Mouse (Mus musculus): Measurements from ENCODE around the gene Pbxip1.
"Not testable (repeated sequence)": the region's sequence is repeated elsewhere in the genome, so short reads cannot be mapped to it uniquely, and the experiment has no call there.

Gene Pbxip1

DNA sequence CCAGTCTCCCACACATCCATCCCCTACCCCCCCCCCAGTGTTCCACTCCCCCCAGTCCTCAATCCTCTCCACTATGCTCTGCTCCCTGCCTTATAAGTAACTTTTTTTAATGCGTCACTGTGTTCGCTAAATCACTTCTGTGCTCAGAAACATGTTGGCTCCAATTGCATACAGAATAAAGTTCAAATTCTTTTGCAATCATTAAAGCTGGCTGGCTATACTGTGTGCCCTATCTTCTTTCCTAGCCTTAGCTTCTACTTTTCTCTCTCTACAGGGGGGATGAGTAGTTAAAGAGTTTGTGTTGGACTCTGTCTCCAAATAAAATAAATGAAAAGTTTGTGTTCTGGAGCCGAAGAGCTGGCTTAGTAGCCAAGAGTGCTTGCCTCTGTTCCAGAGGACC, 26.8 kb upstream of the Pbxip1 start:
- DNase-seq (ENCODE audit: low read depth) = no peak

DNA sequence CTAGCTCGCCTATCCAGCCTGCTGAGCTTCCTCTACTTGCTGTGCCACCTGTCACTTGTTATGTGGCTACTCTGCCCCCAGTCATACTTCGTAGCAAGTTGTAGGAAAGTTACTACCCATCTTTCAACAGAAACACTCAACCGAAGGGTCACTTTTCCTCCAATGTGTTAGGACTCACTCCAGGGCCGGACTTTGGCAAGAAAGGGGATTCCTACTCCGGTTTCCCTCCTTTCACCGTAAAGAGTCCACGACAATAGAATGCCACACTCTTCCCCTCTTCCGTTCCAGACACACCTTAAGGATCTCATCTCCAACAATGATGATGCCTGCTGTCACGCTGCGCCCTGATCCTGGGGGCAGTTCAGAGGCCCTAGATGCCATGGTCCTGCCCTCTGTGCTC, 25.6 kb upstream of the Pbxip1 start:
- DNase-seq (ENCODE audit: low read depth) = no peak

DNA sequence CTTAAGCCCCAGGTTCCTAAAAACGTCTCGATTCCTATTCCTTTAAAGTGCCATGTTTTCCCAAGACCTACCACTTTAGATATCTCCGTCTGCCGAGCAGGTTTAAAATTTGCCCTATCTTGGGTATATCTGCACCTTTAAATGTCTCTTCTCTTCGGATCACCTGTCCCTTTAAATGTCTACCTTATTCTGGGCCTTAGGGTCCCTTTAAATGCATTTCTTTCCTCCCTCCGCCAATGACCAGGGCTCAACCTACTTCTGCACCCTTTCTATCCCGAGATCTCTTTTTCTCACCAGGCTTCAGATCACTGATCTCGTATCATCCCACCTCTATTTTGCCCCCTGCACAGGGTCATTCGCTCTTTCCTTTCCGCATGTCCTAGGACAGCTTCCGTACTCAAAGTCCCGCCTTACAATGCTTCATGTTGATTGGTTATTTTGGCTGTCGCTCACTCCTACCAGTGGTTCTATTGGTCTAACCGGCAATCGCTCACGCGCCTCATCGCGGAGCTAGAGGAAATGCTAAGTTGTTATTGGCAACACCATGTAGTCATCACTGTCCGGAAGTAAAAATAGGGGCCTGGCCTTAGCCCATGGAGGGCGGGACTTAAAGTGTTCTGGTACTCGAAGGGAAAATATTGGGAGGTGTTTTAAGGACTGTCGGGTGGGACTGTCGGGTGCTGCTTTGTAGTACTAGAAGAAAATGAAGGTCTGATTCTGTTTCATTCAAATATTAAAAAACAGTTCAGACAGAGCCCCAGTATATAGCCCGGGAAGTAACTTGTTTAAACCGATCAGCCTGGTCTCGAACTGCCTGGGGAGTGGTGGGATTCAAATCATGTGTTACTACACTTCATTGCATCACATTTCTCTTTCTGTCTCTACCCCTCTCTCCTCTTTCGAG, 24.8 kb upstream of the Pbxip1 start, which contains the start of gene Flad1:
Gene Flad1 (minus strand): TSS at position 381 of the 904 bp plus-strand sequence.
- DNase-seq (ENCODE audit: low read depth) = peak; percentile 100

GRCm38 (mm10) chr3:89416158-89416557, 20.3 kb upstream of the Pbxip1 start:
- no peak for DNase-seq (ENCODE audit: low read depth)

- DNase-seq (ENCODE audit: low read depth) = no peak
Measured at GRCm38 (mm10) chr3:89417131-89417530, 19.4 kb upstream of the Pbxip1 start.

DNA sequence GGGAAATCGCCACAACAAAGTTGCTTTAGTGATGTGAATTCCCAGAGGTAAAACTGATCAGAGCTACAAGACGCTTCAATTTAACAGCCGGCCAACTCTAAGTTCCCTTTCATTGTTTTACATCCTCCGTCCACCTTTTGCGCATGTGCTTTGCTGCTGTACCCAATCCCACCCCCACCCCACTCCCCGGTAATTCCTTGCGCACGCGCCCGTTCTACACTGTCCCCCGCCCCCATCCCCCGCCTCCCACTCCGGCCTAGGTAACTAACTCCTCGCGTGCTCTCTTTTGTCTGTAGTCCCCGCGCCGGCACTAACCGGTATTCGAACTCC, 18.7 kb upstream of the Pbxip1 start:
- DNase-seq (ENCODE audit: low read depth) = peak; percentile 91

DNA sequence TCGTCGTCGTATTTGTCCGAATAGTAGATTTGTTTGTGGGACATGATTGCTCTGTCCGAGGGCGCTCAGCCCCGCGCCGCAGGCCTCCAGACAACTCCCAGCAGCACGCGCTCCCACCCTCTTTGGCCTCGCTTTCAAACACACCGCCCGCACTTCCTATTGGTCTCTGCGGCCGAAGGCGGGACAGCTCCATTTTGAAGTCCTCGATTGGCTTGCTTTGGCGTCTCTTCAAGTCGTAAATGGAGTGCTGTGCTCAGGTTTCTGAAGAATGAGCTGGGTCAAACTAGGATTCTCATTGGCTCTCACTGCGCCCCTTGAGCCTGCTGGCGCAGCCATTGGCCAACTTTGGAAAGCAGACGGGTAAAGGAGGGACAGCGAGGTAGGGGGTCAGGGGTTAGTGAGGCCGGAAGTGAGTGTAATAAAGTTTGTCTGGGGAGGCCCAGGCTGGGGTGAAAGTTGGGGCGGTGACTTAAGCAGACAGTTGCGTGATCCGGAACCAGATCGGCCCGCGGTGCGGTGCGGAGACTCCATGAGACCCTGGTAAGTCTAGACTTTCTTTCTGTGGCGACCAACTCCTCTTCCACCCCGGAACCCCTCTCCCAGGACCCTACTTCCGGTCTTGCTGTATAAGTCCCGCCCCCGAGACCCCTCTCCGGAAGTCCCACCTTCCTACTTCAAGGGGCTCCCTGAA, 18.2 kb upstream of the Pbxip1 start, which contains the start of the genes Cks1b and Shc1:
Gene Cks1b (minus strand): TSS at position 214 of the 691 bp plus-strand sequence.
Gene Shc1 (plus strand): TSS at position 274 of the 691 bp plus-strand sequence.
- DNase-seq (ENCODE audit: low read depth) = peak; percentile 100

DNA sequence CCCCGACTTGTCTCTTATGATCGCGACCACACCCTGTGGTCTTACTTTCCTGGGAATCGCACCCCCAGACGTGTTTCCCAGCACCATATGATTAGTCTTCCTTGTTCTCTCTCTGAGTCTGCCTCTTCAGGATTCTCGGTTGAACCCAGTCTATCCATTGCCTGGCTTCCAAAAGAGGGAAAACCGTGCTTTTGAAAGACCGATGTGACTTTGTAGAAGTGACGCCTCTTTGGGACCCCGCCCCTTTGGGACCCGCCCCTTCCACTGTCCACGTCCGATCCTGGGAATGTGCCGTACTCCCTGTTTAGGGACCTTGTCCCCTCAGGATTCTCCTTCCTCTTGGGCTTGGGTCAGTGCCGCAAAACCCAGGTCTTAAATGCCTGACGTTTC, 17.6 kb upstream of the Pbxip1 start:
- no peak for DNase-seq (ENCODE audit: low read depth)

GRCm38 (mm10) chr3:89419571-89419970, 16.9 kb upstream of the Pbxip1 start:
- DNase-seq (ENCODE audit: low read depth) = no peak

DNA sequence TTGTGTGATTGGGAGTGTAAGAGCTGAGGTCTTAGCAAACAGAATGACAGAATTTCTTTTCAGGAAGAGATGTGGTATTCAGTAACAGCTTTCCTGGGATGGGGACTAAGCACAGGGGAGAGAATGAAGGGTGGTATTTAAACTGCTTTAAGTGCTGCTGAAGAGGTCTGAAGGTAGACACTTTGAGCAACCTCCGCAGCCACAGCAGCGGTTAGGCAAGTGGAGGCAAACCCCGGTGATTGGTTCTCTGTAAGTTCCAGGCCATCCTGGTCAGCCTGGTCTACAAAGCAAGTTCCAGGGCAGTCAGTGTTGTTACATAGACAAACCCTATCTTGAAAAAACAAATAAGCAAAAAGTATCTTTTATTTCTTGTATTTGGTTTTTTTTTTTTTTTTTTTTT, 16.5 kb upstream of the Pbxip1 start:
- DNase-seq (ENCODE audit: low read depth) = peak; percentile 58

DNA sequence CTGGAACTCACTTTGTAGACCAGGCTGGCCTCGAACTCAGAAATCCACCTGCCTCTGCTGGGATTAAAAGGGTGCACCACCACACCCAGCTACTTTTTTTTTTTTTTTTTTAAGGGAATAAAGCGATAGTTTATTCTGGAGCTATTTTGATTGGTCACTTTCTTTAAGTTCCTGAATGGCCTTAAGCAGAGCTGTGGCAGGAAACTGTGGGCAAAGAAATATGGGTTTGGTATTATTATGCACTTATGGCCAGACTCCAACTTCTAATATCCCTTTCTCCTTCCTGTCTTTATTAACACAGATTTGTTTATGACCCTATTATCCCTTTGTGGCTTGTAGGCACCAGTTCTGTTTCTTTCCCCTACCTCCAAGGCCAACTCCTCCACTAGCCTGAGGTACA, 16.1 kb upstream of the Pbxip1 start:
- DNase-seq (ENCODE audit: low read depth) = peak; percentile 78

- peak; percentile 76 for DNase-seq (ENCODE audit: low read depth)
Measured at GRCm38 (mm10) chr3:89421002-89421774, 15.3 kb upstream of the Pbxip1 start.

- DNase-seq (ENCODE audit: low read depth) = no peak
Measured at GRCm38 (mm10) chr3:89421810-89422473, 14.6 kb upstream of the Pbxip1 start.

- DNase-seq (ENCODE audit: low read depth) = no peak
Measured at GRCm38 (mm10) chr3:89422556-89423205, 13.8 kb upstream of the Pbxip1 start.

DNA sequence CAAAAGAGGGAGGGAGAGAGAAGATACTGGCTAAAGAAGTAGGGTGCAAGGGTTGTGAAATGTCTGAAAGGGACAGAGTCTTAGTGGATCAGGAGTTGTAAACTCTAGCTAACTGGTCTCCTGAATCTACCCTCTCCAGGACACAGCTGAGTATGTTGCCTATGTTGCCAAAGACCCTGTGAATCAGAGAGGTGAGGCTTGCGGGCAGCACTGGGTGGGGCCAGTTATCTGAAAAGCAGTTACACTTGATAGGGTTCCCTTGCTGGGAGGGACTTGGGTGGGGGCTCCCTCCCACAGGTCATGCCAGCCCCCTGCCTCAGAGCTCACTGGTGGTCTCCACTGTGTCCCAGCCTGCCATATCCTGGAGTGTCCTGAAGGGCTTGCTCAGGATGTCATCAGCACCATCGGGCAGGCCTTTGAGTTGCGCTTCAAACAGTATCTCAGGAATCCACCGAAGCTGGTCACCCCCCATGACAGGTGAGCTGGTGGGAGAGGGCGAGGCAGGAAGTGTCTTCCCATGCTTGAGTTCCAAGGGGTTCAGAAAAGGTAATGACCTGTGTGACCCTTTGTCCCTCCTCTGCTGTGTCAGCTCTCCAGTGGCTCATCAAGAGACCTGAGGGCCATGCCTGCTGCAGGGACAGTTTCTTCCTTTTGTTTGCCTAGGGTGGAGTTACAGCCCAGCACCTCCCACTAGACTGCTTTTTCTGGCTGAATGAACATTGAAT, 11.9 kb upstream of the Pbxip1 start:
- no peak for DNase-seq (ENCODE audit: low read depth)

GRCm38 (mm10) chr3:89425141-89425525, 11.4 kb upstream of the Pbxip1 start:
- no peak for DNase-seq (ENCODE audit: low read depth)

DNA sequence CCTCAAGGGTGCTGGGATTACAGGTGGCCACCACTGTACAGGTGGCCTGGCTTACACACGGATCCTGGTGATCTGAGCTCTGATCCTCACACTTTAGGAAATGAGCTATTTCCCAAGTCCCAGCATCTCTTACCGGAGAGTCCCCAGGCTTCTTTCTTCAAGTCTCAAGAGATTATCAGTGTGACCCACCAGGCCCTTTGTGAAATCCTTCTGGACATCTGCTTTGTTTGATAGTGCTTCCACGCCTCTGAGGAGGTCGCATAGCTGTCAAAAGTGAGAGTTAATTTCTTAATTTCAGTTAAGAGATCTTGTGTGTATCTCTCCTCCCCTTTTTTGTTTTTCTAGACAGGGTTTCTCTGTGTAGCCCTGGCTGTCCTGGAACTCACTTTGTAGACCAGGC, 10.6 kb upstream of the Pbxip1 start:
- no peak for DNase-seq (ENCODE audit: low read depth)

GRCm38 (mm10) chr3:89429021-89429420, 7.5 kb upstream of the Pbxip1 start:
- DNase-seq (ENCODE audit: low read depth) = not testable (repeated sequence)

DNA sequence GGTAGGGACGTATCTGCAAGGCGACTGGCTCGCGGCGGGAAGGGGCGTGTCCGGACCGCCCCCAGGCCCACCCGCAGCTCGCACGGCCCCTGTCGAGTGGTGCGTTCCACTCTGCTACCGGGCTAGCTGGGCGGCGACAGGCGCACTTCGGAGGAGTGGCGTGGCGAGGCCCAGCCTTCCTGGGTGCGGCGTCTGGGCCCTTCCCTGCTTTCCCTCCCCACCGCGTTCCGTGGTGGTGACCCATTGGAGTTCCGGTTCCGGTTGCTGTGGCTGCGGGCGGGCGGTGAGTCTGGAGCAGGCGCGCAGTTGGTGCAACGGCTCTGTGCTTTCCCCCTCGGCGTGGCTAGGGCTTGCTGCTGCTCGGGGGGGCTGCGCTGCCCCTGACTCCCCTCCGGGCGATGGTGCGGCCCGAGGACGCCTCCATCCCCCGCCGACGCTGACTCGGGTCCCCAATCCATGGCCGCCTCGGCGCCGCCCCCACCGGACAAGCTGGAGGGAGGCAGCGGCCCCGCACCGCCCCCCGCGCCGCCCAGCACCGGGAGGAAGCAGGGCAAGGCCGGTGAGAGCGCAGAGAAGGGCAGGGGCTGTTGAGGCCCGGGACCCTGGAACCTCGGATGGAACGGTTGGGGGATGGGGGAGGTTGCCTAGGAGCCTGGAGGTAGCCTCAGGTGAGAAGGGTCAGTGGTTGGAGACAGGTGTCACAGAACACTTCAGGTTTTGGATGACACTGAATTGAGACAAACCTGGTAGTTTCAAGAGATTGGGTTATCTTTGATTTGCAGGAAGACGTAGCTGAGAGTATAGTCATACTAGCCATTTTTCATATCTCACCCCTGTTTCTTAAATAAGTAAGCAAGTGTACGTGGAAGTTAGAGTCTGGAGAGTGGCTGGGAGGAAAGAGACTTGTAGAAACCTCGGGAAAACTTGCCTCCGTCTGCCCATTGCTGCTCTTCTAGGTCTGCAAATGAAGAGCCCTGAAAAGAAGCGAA, 6.0 kb upstream of the Pbxip1 start, which contains the start of gene Pygo2:
Gene Pygo2 (plus strand): TSS at position 44 of the 989 bp plus-strand sequence.
- DNase-seq (ENCODE audit: low read depth) = peak; percentile 93
